Mouse (Mus musculus): ENCODE data around the gene Pecr. TPM values are rescaled to one million over a fixed set of nuclear protein-coding genes. Genes with fewer than 3 reads are reported as not detected.

Gene Pecr
- polyA plus RNA-seq, 1 experiment from 2014 or later, result 35.6 TPM

- H3K9me3 ChIP-seq (replicated peaks), result no peaks in the 10 kb centered on the region
- no peak overlapping the region for H3K9ac ChIP-seq
- peaks cover 6% of the 10 kb centered on the region; the same call in 1 of the 2 replicates for H3K36me3 ChIP-seq
- no peak for ATAC-seq (ENCODE audit: insufficient number of reproducible peaks, low FRiP score, low TSS enrichment, low read depth)
- no peak overlapping the region for H3K4me3 ChIP-seq (replicated peaks)
- no peaks in the 10 kb centered on the region for H3K27me3 ChIP-seq
- 49% methylated on average over 4 of the region's 4 CpGs for WGBS
- peaks cover 7% of the 10 kb centered on the region; the same call in 1 of the 2 replicates for H3K4me1 ChIP-seq
- no peak overlapping the region for H3K27ac ChIP-seq (replicated peaks)
- no peak overlapping the region for H3K4me2 ChIP-seq (replicated peaks)
Observed at GRCm38 (mm10) chr1:72308919-72309318, 24.8 kb upstream of the Pecr start.

- 0% methylated on average over 21 of the region's 21 CpGs for WGBS
- H3K4me1 ChIP-seq, result peaks cover 7% of the 10 kb centered on the region; the same call in 1 of the 2 replicates
- ATAC-seq (ENCODE audit: insufficient number of reproducible peaks, low FRiP score, low TSS enrichment, low read depth), result peak; percentile 95
- H3K27me3 ChIP-seq, result no peaks in the 10 kb centered on the region
- H3K4me2 ChIP-seq (replicated peaks), result peak within 1 kb of the TSS; percentile 64
- H3K36me3 ChIP-seq, result peaks cover 3% of the 10 kb centered on the region; the same call in 1 of the 2 replicates
- peak within 1 kb of the TSS; percentile 59 for H3K4me3 ChIP-seq (replicated peaks)
- peak within 1 kb of the TSS; percentile 26 for H3K9ac ChIP-seq
- peak within 1 kb of the TSS; percentile 92 for H3K27ac ChIP-seq (replicated peaks)
- no peaks in the 10 kb centered on the region for H3K9me3 ChIP-seq (replicated peaks)
Observed at GRCm38 (mm10) chr1:72307317-72307798, 23.2 kb upstream of the Pecr start, which contains the start of gene Xrcc5. Gene Xrcc5, plus strand, starts transcription at chr1:72307421.

- peak; percentile 77 for ATAC-seq (ENCODE audit: insufficient number of reproducible peaks, low FRiP score, low TSS enrichment, low read depth)
- no peaks in the 10 kb centered on the region for H3K9me3 ChIP-seq (replicated peaks)
- H3K4me3 ChIP-seq (replicated peaks), result peak overlapping the region; percentile 59
- peak overlapping the region; percentile 64 for H3K4me2 ChIP-seq (replicated peaks)
- WGBS, result 3% methylated on average over 11 of the region's 11 CpGs
- peak overlapping the region; percentile 26; the same call in 1 of the 2 replicates for H3K9ac ChIP-seq
- H3K27ac ChIP-seq (replicated peaks), result peak overlapping the region; percentile 92
- H3K27me3 ChIP-seq, result no peaks in the 10 kb centered on the region
- H3K4me1 ChIP-seq, result peaks cover 7% of the 10 kb centered on the region; the same call in 1 of the 2 replicates
- peaks cover 3% of the 10 kb centered on the region; the same call in 1 of the 2 replicates for H3K36me3 ChIP-seq
Observed at GRCm38 (mm10) chr1:72306679-72307181, 22.6 kb upstream of the Pecr start.

GRCm38 (mm10) chr1:72306241-72306640, 22.1 kb upstream of the Pecr start:
- no peak overlapping the region for H3K9ac ChIP-seq
- peak overlapping the region; percentile 64 for H3K4me2 ChIP-seq (replicated peaks)
- peak overlapping the region; percentile 59; the same call in 1 of the 2 replicates for H3K4me3 ChIP-seq (replicated peaks)
- peaks cover 3% of the 10 kb centered on the region; the same call in 1 of the 2 replicates for H3K36me3 ChIP-seq
- no peaks in the 10 kb centered on the region for H3K9me3 ChIP-seq (replicated peaks)
- no peak for ATAC-seq (ENCODE audit: insufficient number of reproducible peaks, low FRiP score, low TSS enrichment, low read depth)
- H3K27me3 ChIP-seq, result no peaks in the 10 kb centered on the region
- 60% methylated on average over 3 of the region's 3 CpGs for WGBS
- peaks cover 7% of the 10 kb centered on the region; the same call in 1 of the 2 replicates for H3K4me1 ChIP-seq
- no peak overlapping the region for H3K27ac ChIP-seq (replicated peaks)

- H3K4me1 ChIP-seq, result no peaks in the 10 kb centered on the region
- H3K36me3 ChIP-seq, result no peaks in the 10 kb centered on the region
- no peak for ATAC-seq (ENCODE audit: insufficient number of reproducible peaks, low FRiP score, low TSS enrichment, low read depth)
- H3K9ac ChIP-seq, result no peak overlapping the region
- no peak overlapping the region for H3K27ac ChIP-seq (replicated peaks)
- no peak overlapping the region for H3K4me2 ChIP-seq (replicated peaks)
- H3K9me3 ChIP-seq (replicated peaks), result no peaks in the 10 kb centered on the region
- H3K27me3 ChIP-seq, result no peaks in the 10 kb centered on the region
- no peak overlapping the region for H3K4me3 ChIP-seq (replicated peaks)
- WGBS, result 88% methylated on average over 1 of the region's 1 CpGs
Observed at GRCm38 (mm10) chr1:72301845-72302244, 17.7 kb upstream of the Pecr start.

- ATAC-seq (ENCODE audit: insufficient number of reproducible peaks, low FRiP score, low TSS enrichment, low read depth), result no peak
- Histone ChIP-seq H3K9me3 (replicated peaks) (no peaks in the 10 kb centered on the region), H3K9ac (no peak overlapping the region), H3K27ac (replicated peaks) (no peak overlapping the region), H3K4me2 (replicated peaks) (no peak overlapping the region), H3K36me3 (no peaks in the 10 kb centered on the region), H3K4me3 (replicated peaks) (no peak overlapping the region), H3K27me3 (no peaks in the 10 kb centered on the region), H3K4me1 (no peaks in the 10 kb centered on the region)
- WGBS, result 70% methylated on average over 8 of the region's 8 CpGs
Observed at GRCm38 (mm10) chr1:72295746-72296145, 11.6 kb upstream of the Pecr start.

- no peak for ATAC-seq (ENCODE audit: insufficient number of reproducible peaks, low FRiP score, low TSS enrichment, low read depth)
Observed at GRCm38 (mm10) chr1:72293869-72294663, 10.0 kb upstream of the Pecr start.

GRCm38 (mm10) chr1:72291925-72292324, 7.8 kb upstream of the Pecr start:
- no peak overlapping the region for H3K9ac ChIP-seq
- no peak overlapping the region for H3K4me3 ChIP-seq (replicated peaks)
- no peak for ATAC-seq (ENCODE audit: insufficient number of reproducible peaks, low FRiP score, low TSS enrichment, low read depth)
- no peaks in the 10 kb centered on the region for H3K9me3 ChIP-seq (replicated peaks)
- H3K27ac ChIP-seq (replicated peaks), result no peak overlapping the region
- no peaks in the 10 kb centered on the region for H3K36me3 ChIP-seq
- no peaks in the 10 kb centered on the region for H3K4me1 ChIP-seq
- H3K4me2 ChIP-seq (replicated peaks), result no peak overlapping the region
- WGBS, result 86% methylated on average over 2 of the region's 2 CpGs
- H3K27me3 ChIP-seq, result no peaks in the 10 kb centered on the region

More at GRCm38 (mm10) chr1:72293869-72294663, 10.0 kb upstream of the Pecr start:
- Histone ChIP-seq H3K27ac (replicated peaks) (no peak overlapping the region), H3K9me3 (replicated peaks) (no peaks in the 10 kb centered on the region), H3K27me3 (no peaks in the 10 kb centered on the region), H3K4me1 (no peaks in the 10 kb centered on the region), H3K9ac (no peak overlapping the region), H3K4me3 (replicated peaks) (no peak overlapping the region), H3K4me2 (replicated peaks) (no peak overlapping the region), H3K36me3 (no peaks in the 10 kb centered on the region)
- 66% methylated on average over 4 of the region's 4 CpGs for whole genome bisulfite sequencing

- no peaks in the 10 kb centered on the region for H3K9me3 ChIP-seq (replicated peaks)
- no peaks in the 10 kb centered on the region for H3K4me1 ChIP-seq
- no peak overlapping the region for H3K4me3 ChIP-seq (replicated peaks)
- no peak for ATAC-seq (ENCODE audit: insufficient number of reproducible peaks, low FRiP score, low TSS enrichment, low read depth)
- H3K9ac ChIP-seq, result no peak overlapping the region
- H3K27me3 ChIP-seq, result no peaks in the 10 kb centered on the region
- 93% methylated on average over 4 of the region's 4 CpGs for WGBS
- no peak overlapping the region for H3K4me2 ChIP-seq (replicated peaks)
- H3K36me3 ChIP-seq, result no peaks in the 10 kb centered on the region
- no peak overlapping the region for H3K27ac ChIP-seq (replicated peaks)
Observed at GRCm38 (mm10) chr1:72291421-72291820, 7.3 kb upstream of the Pecr start.

- Histone ChIP-seq H3K4me2 (replicated peaks) (no peak overlapping the region), H3K27me3 (no peaks in the 10 kb centered on the region), H3K4me1 (no peaks in the 10 kb centered on the region), H3K4me3 (replicated peaks) (no peak overlapping the region), H3K36me3 (no peaks in the 10 kb centered on the region), H3K27ac (replicated peaks) (no peak overlapping the region), H3K9me3 (replicated peaks) (no peaks in the 10 kb centered on the region), H3K9ac (no peak overlapping the region)
- WGBS, result 91% methylated on average over 4 of the region's 4 CpGs
- ATAC-seq (ENCODE audit: insufficient number of reproducible peaks, low FRiP score, low TSS enrichment, low read depth), result no peak
Observed at GRCm38 (mm10) chr1:72290896-72291295, 6.8 kb upstream of the Pecr start.

- H3K27ac ChIP-seq (replicated peaks), result no peak overlapping the region
- 0 out of 2 replicates have a peak, but pooled peaks cover 5% of the 10 kb centered on the region for H3K4me1 ChIP-seq
- H3K36me3 ChIP-seq, result no peaks in the 10 kb centered on the region
- no peak overlapping the region for H3K4me2 ChIP-seq (replicated peaks)
- H3K4me3 ChIP-seq (replicated peaks), result no peak overlapping the region
- no peak for ATAC-seq (ENCODE audit: insufficient number of reproducible peaks, low FRiP score, low TSS enrichment, low read depth)
- H3K9me3 ChIP-seq (replicated peaks), result no peaks in the 10 kb centered on the region
- WGBS, result 84% methylated on average over 4 of the region's 4 CpGs
- no peaks in the 10 kb centered on the region for H3K27me3 ChIP-seq
- H3K9ac ChIP-seq, result no peak overlapping the region
Observed at GRCm38 (mm10) chr1:72288527-72289150, 4.5 kb upstream of the Pecr start.

Data from embryonic facial prominence, embryonic 15.5 days (tissue).